Mouse (Mus musculus) lung, embryonic 15.5 days (tissue): ENCODE data around the gene Cntfr. TPM values are rescaled to one million over a fixed set of nuclear protein-coding genes. Genes with fewer than 3 reads are reported as not detected.
"Not testable (repeated sequence)": the region's sequence is repeated elsewhere in the genome, so short reads cannot be mapped to it uniquely, and the experiment has no call there.

Experiments
- ATAC-seq: fragments of 200-750 bp; cut with Nextera tagmentation; 2 replicates; pipeline ENCODE4 v1.8.0; 2017; ENCODE audit warnings: moderate number of reproducible peaks, borderline replicate concordance; ENCODE audit not compliant: low FRiP score, low TSS enrichment; ENCODE audit errors: extremely low read depth
- H3K27ac ChIP-seq: fragments of 300-500 bp; sonication (generic); 2 replicates; pipeline ENCODE4 v1.5.1; 2015; ENCODE audit warnings: moderate library complexity, mild to moderate bottlenecking, inconsistent platforms
- H3K27me3 ChIP-seq: fragments of 300-500 bp; sonication (generic); 2 replicates; pipeline ENCODE4 v1.6.1; 2015; ENCODE audit warnings: inconsistent platforms
- H3K36me3 ChIP-seq: fragments of 300-500 bp; sonication (generic); 2 replicates; pipeline ENCODE4 v1.6.1; 2015; ENCODE audit warnings: inconsistent platforms
- H3K4me1 ChIP-seq: fragments of 300-500 bp; sonication (generic); 2 replicates; pipeline ENCODE4 v1.6.1; 2015; ENCODE audit warnings: inconsistent platforms
- H3K4me2 ChIP-seq: fragments of 300-500 bp; sonication (generic); 2 replicates; pipeline ENCODE4 v1.6.1; 2015; ENCODE audit warnings: inconsistent platforms, mild to moderate bottlenecking, moderate library complexity
- H3K4me3 ChIP-seq: fragments of 300-500 bp; sonication (generic); 2 replicates; pipeline ENCODE4 v1.5.1; 2015; ENCODE audit warnings: mild to moderate bottlenecking, inconsistent platforms
- H3K9ac ChIP-seq: fragments of 300-500 bp; sonication (generic); 2 replicates; pipeline ENCODE4 v1.6.1; 2015; ENCODE audit warnings: inconsistent platforms
- H3K9me3 ChIP-seq: fragments of 300-500 bp; sonication (generic); 2 replicates; pipeline ENCODE4 v1.6.1; 2016; ENCODE audit warnings: inconsistent platforms
- WGBS: fragments of 180-500 bp; shearing (Covaris S2); methylation state at CpG from one replicate; pipeline ENCODE4 v1.1.7; 2015; 5-methylcytosine and 5-hydroxymethylcytosine counted together
- polyA plus RNA-seq: library from polyadenylated mRNA; unstranded; fragments of >200 nt; fragmentation: Nextera tagmentation; extraction: Ambion mirVana; gene quantifications from 2 replicates; pipeline ENCODE4 v1.2.1, GENCODE M21; 2015

The Cntfr gene
- polyA plus RNA-seq, 1 experiment from 2014 or later, result 7.8 TPM

DNA sequence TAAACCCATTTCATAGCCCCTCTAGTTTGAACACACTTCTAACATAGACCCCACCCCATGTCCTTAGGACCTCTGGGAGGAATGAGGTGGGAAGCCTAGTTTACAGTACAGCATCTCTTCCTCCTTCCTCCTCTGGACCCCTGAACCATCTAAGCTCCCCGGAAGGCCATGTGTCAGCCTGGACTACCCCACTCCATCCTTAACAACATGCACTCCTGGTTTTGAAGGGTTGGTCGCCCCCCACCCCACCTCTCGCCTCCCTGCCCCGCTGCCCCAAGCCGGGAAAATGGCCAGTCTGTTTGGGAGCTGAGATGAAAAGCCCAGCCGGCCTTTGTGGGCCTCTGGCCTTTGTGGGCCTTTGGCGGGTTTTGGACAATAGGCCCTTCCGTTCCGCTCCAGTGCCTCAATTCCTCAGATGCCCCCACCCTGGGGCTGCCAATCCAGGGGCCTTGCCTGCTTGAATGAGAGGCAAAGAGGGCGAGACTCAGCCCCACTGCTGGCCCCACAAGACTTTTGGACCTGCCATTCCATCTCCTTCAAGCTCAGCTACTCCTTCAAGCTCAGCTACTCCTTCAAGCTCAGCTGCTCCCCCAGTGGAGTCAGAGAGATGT lies 10.9 kb downstream of the Cntfr start:
- not testable (repeated sequence) for H3K4me2 ChIP-seq, H3K36me3 ChIP-seq, H3K27ac ChIP-seq, ATAC-seq, H3K9me3 ChIP-seq, H3K9ac ChIP-seq, H3K4me3 ChIP-seq, H3K27me3 ChIP-seq
- H3K4me1 ChIP-seq, result peaks cover 18% of the 10 kb centered on the region
- 65% methylated on average over 10 of the region's 10 CpGs for WGBS

GRCm38 (mm10) chr4:41684931-41685453 lies 11.9 kb downstream of the Cntfr start:
- not testable (repeated sequence) for H3K9ac ChIP-seq, ATAC-seq, H3K36me3 ChIP-seq, H3K4me3 ChIP-seq, H3K27ac ChIP-seq, H3K27me3 ChIP-seq, H3K9me3 ChIP-seq
- Histone ChIP-seq H3K4me2 (peak overlapping the region; percentile 35), H3K4me1 (peaks cover 18% of the 10 kb centered on the region)
- 1% methylated on average over 14 of the region's 14 CpGs for WGBS

DNA sequence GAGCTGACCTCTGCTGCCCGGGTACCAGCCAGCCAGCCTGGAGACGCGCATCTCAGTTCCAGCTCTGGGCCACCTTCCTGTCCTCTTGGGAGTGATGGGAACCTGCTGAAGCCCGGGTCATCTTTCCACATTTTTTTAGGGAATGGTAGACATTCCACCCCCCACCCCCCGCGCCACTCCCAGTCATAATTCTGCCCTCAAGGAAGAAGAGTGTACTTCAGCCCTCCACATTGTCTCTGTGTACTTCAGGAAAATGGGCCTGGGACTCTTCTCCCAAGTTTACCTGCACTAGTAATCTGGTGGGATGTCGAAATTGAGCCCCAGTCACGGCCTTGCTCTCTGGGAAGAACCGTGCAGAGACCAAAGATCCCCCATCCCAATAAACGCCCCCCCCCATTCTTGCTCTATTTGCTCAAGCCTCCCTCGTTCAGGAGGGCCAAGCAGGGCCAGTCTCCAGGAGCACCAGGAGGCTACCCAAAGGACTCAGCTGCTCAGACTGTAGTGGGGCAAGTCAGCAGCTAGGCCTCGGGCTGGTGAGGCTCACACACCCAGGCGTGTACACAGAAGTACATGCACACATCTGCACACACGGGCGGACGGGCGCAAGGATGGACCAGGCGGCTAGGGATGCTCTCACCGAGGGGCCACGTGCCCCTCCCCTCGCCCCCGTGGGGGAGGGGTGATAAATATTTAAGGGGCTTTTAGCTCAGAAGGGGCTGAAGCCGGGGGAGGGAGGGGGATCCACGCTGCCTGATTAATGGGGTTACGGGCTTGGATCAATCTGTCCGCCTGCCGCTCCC lies 12.6 kb downstream of the Cntfr start:
- H3K27me3 ChIP-seq, H3K4me3 ChIP-seq, H3K9me3 ChIP-seq, H3K36me3 ChIP-seq, H3K9ac ChIP-seq, H3K27ac ChIP-seq, ATAC-seq: not testable (repeated sequence)
- peak overlapping the region; percentile 35 for H3K4me2 ChIP-seq
- peaks cover 25% of the 10 kb centered on the region for H3K4me1 ChIP-seq
- WGBS, result 5% methylated on average over 27 of the region's 27 CpGs

DNA sequence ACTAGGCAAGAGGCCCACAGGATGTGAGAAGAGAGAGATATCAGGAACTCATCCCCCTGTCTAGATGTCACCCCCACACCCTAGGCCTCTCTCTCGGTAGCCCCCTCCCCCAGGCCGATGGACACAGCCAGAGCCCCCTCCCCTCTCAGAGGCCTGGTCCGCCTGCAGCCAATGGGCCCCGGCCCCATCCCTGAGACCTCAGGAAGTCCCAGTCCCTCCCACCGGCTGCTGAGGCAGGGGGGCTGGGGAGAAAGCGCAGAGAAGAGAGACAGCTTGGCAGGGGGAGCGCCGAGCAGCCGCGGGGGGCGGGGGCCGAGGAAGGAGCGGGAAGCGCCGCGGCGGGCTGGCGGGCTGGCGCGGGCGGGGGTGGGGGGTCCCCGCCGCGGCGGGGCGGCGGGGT lies 13.6 kb downstream of the Cntfr start:
- H3K4me2 ChIP-seq, result peak overlapping the region; percentile 48
- ATAC-seq, result peak; percentile 45; the same call in 1 of the 2 replicates
- not testable (repeated sequence) for H3K27ac ChIP-seq, H3K9me3 ChIP-seq, H3K9ac ChIP-seq, H3K27me3 ChIP-seq, H3K36me3 ChIP-seq
- 0% methylated on average over 1 of the region's 27 CpGs for WGBS
- peak overlapping the region; percentile 24; the same call in 1 of the 2 replicates for H3K4me3 ChIP-seq
- H3K4me1 ChIP-seq, result peaks cover 30% of the 10 kb centered on the region

DNA sequence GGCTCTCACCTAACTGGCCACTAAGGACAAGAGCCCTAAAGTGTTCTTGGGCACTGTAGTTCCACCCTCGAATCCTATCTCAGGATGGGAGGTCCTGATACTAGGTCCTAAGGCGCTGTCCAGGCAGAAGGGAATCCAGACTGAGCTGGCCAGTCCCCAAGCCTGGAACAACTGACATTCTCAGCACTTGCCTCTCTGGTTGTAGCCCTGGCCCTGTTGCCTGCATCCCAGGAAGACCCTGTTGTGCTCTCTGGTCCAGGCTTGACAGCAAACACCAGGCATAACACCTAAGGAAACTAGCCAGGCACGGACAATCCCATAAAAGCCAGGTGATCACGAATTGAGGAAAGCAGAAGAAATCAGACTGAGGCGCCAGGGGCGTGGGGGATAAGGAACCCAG lies 14.1 kb downstream of the Cntfr start:
- peaks cover 34% of the 10 kb centered on the region for H3K4me1 ChIP-seq
- H3K9me3 ChIP-seq, result no peaks in the 10 kb centered on the region
- ATAC-seq, result no peak
- H3K4me3 ChIP-seq, result no peak overlapping the region
- H3K9ac ChIP-seq, result peak overlapping the region; percentile 7; the same call in 1 of the 2 replicates
- H3K36me3 ChIP-seq, result no peaks in the 10 kb centered on the region
- H3K27ac ChIP-seq, result peak overlapping the region; percentile 47
- 27% methylated on average over 6 of the region's 6 CpGs for WGBS
- H3K4me2 ChIP-seq, result peak overlapping the region; percentile 48
- 0 out of 2 replicates have a peak, but pooled peaks cover 5% of the 10 kb centered on the region for H3K27me3 ChIP-seq

- H3K36me3 ChIP-seq, result no peaks in the 10 kb centered on the region
- ATAC-seq, result no peak
- peak overlapping the region; percentile 41 for H3K27ac ChIP-seq
- H3K4me1 ChIP-seq, result peaks cover 41% of the 10 kb centered on the region
- H3K4me3 ChIP-seq, result no peak overlapping the region
- WGBS, result 58% methylated on average over 10 of the region's 10 CpGs
- no peaks in the 10 kb centered on the region for H3K9me3 ChIP-seq
- no peak overlapping the region for H3K4me2 ChIP-seq
- no peak overlapping the region for H3K9ac ChIP-seq
- H3K27me3 ChIP-seq, result 0 out of 2 replicates have a peak, but pooled peaks cover 5% of the 10 kb centered on the region
Measured at GRCm38 (mm10) chr4:41681947-41682346, 14.9 kb downstream of the Cntfr start.

DNA sequence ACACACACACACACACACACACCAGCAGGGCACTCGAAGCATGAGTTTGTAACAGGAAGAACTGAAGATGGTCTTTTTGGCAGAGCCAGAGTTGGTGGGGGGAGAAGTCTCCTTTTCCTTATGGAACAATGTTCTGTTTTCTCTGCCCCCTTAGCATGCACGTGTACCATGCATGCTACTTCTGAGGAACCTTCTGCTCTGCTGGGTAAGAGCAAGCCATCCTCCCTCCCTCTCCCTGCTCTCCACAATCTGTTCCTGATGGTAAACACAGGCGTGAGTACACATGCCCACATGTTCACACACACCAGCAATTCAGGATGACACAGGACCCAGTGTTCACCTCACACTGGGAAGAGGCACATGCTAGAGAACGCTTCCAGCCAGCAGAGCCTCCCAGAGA lies 15.7 kb downstream of the Cntfr start:
- Histone ChIP-seq H3K9me3 (no peaks in the 10 kb centered on the region), H3K4me3 (no peak overlapping the region), H3K4me2 (no peak overlapping the region), H3K9ac (no peak overlapping the region), H3K4me1 (peaks cover 49% of the 10 kb centered on the region), H3K27me3 (0 out of 2 replicates have a peak, but pooled peaks cover 5% of the 10 kb centered on the region), H3K36me3 (no peaks in the 10 kb centered on the region), H3K27ac (no peak overlapping the region)
- no peak for ATAC-seq
- WGBS, result 60% methylated on average over 4 of the region's 4 CpGs

DNA sequence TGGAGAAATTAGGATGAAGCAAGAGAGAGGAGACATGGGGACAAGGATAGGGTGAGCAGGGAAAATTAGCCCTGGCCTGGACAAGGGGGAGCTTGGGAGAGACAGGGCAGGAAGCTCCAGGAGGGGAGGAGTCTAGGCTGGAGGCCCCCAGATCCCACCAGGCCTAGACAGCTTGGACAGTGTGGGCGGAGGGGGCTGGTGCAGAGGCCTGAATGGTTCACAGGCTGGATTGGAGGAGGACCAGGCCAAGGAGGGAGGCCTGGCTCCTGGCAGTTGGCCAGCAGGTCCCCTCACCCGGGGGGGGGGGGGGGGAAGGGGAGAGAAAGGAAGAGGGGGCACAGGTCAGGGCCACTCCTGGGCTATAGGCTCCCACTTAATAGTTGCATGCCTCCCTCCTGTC lies 17.6 kb downstream of the Cntfr start:
- Histone ChIP-seq H3K4me3 (no peak overlapping the region), H3K36me3 (no peaks in the 10 kb centered on the region), H3K9ac (no peak overlapping the region), H3K27ac (no peak overlapping the region), H3K9me3 (no peaks in the 10 kb centered on the region), H3K4me2 (no peak overlapping the region), H3K27me3 (0 out of 2 replicates have a peak, but pooled peaks cover 5% of the 10 kb centered on the region), H3K4me1 (peaks cover 53% of the 10 kb centered on the region)
- 0 out of 2 replicates have a peak, but pooled peaks have one; percentile 32 for ATAC-seq
- 50% methylated on average over 1 of the region's 2 CpGs for WGBS

GRCm38 (mm10) chr4:41678863-41679262 lies 18.0 kb downstream of the Cntfr start:
- no peak overlapping the region for H3K4me3 ChIP-seq
- ATAC-seq, result no peak
- H3K9me3 ChIP-seq, result no peaks in the 10 kb centered on the region
- H3K27ac ChIP-seq, result no peak overlapping the region
- no peaks in the 10 kb centered on the region for H3K36me3 ChIP-seq
- no peak overlapping the region for H3K4me2 ChIP-seq
- H3K4me1 ChIP-seq, result peaks cover 52% of the 10 kb centered on the region
- H3K27me3 ChIP-seq, result 0 out of 2 replicates have a peak, but pooled peaks cover 5% of the 10 kb centered on the region
- H3K9ac ChIP-seq, result no peak overlapping the region
- 38% methylated on average over 6 of the region's 6 CpGs for WGBS

DNA sequence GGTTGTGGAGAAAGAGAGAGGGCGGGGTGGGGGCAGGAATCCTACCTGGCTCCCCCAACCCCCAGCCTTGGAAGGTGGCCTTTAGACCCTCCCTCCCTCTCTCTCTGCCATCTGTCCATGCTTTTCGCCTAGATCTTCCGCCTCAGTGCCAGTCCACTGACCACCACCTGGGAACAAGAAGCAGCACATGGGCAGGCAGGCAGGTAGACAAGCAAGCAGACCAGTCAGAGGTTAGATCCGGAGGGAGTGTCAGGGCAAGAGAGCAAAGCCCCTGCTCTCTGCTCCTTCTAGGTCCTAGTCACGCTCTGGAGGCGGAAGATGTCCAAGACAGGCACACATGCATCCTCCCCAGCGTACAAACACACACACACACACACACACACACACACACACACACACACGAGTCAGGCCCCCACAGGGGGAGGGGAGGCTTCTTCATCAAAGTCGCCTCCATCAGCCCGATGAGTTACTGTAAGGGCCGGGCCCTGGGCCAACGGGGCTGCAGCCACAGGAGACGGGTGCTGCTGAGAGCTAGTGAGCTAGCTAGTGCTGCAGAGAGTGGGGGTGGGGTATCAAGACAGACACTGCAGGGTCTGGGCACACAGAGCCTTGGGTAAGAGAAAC lies 19.8 kb downstream of the Cntfr start:
- H3K9ac ChIP-seq, result no peak overlapping the region
- peak overlapping the region; percentile 33 for H3K4me2 ChIP-seq
- H3K4me3 ChIP-seq, result no peak overlapping the region
- no peaks in the 10 kb centered on the region for H3K27me3 ChIP-seq
- peak overlapping the region; percentile 51 for H3K27ac ChIP-seq
- H3K36me3 ChIP-seq, result no peaks in the 10 kb centered on the region
- 40% methylated on average over 13 of the region's 13 CpGs for WGBS
- ATAC-seq, result peak; percentile 81
- no peaks in the 10 kb centered on the region for H3K9me3 ChIP-seq
- H3K4me1 ChIP-seq, result peaks cover 56% of the 10 kb centered on the region

GRCm38 (mm10) chr4:41676248-41677005 lies 20.5 kb downstream of the Cntfr start:
- Histone ChIP-seq H3K4me1 (peaks cover 60% of the 10 kb centered on the region), H3K9ac (0 out of 2 replicates have a peak overlapping the region, but pooled peaks have one; percentile 5), H3K27ac (peak overlapping the region; percentile 51), H3K36me3 (no peaks in the 10 kb centered on the region), H3K27me3 (no peaks in the 10 kb centered on the region), H3K4me3 (no peak overlapping the region), H3K4me2 (peak overlapping the region; percentile 33), H3K9me3 (no peaks in the 10 kb centered on the region)
- WGBS, result 44% methylated on average over 17 of the region's 17 CpGs
- ATAC-seq, result no peak
